Mouse (Mus musculus): ENCODE data around the gene Kcnj3.
A peak's percentile ranks its signal among the peaks of the same experiment; 100 is the strongest.

The Kcnj3 gene

GRCm38 (mm10) chr2:55517297-55517696 lies 81.5 kb downstream of the Kcnj3 start:
- no peak for DNase-seq (ENCODE audit: low spot score in 2 of 2)

GRCm38 (mm10) chr2:55532738-55533491 lies 97.1 kb downstream of the Kcnj3 start:
- no peak for DNase-seq (ENCODE audit: low spot score in 2 of 2)

- DNase-seq (ENCODE audit: low spot score in 2 of 2): no peak
These were observed 99.2 kb downstream of the Kcnj3 start for GRCm38 (mm10) chr2:55534946-55535345.

- DNase-seq (ENCODE audit: low spot score in 2 of 2): no peak
These were observed 99.7 kb downstream of the Kcnj3 start for GRCm38 (mm10) chr2:55535482-55535881.

- DNase-seq (ENCODE audit: low spot score in 2 of 2): no peak
These were observed 111.8 kb downstream of the Kcnj3 start for GRCm38 (mm10) chr2:55547612-55548011.

- DNase-seq (ENCODE audit: low spot score in 2 of 2): no peak
These were observed 122.7 kb downstream of the Kcnj3 start for GRCm38 (mm10) chr2:55558368-55558985.

- DNase-seq (ENCODE audit: low spot score in 2 of 2): peak in 1 of 2 experiments; percentile 1
These were observed 133.5 kb downstream of the Kcnj3 start for GRCm38 (mm10) chr2:55569291-55569690.

- DNase-seq (ENCODE audit: low spot score in 2 of 2): no peak
These were observed 135.7 kb downstream of the Kcnj3 start for GRCm38 (mm10) chr2:55571425-55571824.

- no peak for DNase-seq (ENCODE audit: low spot score in 2 of 2)
These were observed 144.5 kb downstream of the Kcnj3 start for GRCm38 (mm10) chr2:55580286-55580685.

GRCm38 (mm10) chr2:55591226-55591988 lies 155.6 kb downstream of the Kcnj3 start:
- DNase-seq (ENCODE audit: low spot score in 2 of 2): no peak

Data from urinary bladder, postnatal 36 days (tissue).